Mouse (Mus musculus): ENCODE data around the gene Ppa2.

- TF ChIP-seq CTCF (IDR thresholded peaks at IDR 0.05; ENCODE audit: extremely low read depth, insufficient read length, insufficient replicate concordance, low read depth, low read length) (no peak), POLR2A (IDR thresholded peaks at IDR 0.05; ENCODE audit: low read depth, low read length) (no peak)
Observed at GRCm38 (mm10) chr3:133271887-133272286, 38.0 kb upstream of the Ppa2 start.

Measured in small intestine, adult 2 months (tissue).